Mouse (Mus musculus) E14TG2a.4 (cell line): ENCODE results near the gene Rbbp7.

ENCODE experiments used
- CTCF ChIP-seq: conservative IDR thresholded peaks from 2 replicates; pipeline ENCODE4 v1.5.1; 2014; ENCODE audit warnings: low read length
- NANOG ChIP-seq: IDR thresholded peaks from 2 replicates; pipeline ENCODE4 v1.6.1; 2014; ENCODE audit warnings: borderline replicate concordance, low read length, mixed read lengths
- POU5F1 ChIP-seq: IDR thresholded peaks from 2 replicates; pipeline ENCODE4 v1.6.1; 2014; ENCODE audit warnings: low read length, borderline replicate concordance

GRCm38 (mm10) chrX:162754314-162754713 lies 5.9 kb upstream of the Rbbp7 start:
- TF ChIP-seq CTCF (no peak), NANOG (no peak), POU5F1 (no peak)
